Mouse (Mus musculus) ES-Bruce4 (cell line): Measurements from ENCODE around the gene Tbc1d2.

Source experiments
- CTCF ChIP-seq: IDR thresholded peaks from one replicate; pipeline ENCODE4 v1.8.1; 2011; ENCODE audit warnings: low read depth, low read length
- EP300 ChIP-seq: IDR thresholded peaks from 2 replicates; pipeline ENCODE4 v1.6.1; 2011; ENCODE audit warnings: low read depth, low read length; ENCODE audit not compliant: insufficient read depth
- POLR2A ChIP-seq: IDR thresholded peaks from one replicate; pipeline ENCODE4 v1.8.1; 2011; ENCODE audit warnings: low read length; ENCODE audit not compliant: insufficient read depth

GRCm38 (mm10) chr4:46585041-46585810 lies 64.8 kb downstream of the Tbc1d2 start:
- no peak for TF ChIP-seq POLR2A
- no peak for TF ChIP-seq CTCF
- TF ChIP-seq EP300 = no peak
